Mouse (Mus musculus) limb, embryonic 10.5 days (tissue): ENCODE data around the gene Gm21190. TPM values are rescaled to one million over a fixed set of nuclear protein-coding genes. Genes with fewer than 3 reads are reported as not detected.
"Not testable (repeated sequence)": the region's sequence is repeated elsewhere in the genome, so short reads cannot be mapped to it uniquely, and the experiment has no call there.

Experiments used
- DNase-seq: peaks from one replicate; pipeline ENCODE4 v3.0.0-alpha.2; 2017; ENCODE audit warnings: low spot score
- H3K27ac ChIP-seq: fragments of 300-500 bp; sonication (generic); 2 replicates; pipeline ENCODE4 v1.5.1; 2016; ENCODE audit warnings: mild to moderate bottlenecking
- H3K27me3 ChIP-seq: fragments of 300-500 bp; sonication (generic); 2 replicates; pipeline ENCODE4 v1.6.1; 2016; ENCODE audit warnings: low read depth, mild to moderate bottlenecking; ENCODE audit not compliant: poor library complexity, severe bottlenecking
- H3K36me3 ChIP-seq: fragments of 300-500 bp; sonication (generic); 2 replicates; pipeline ENCODE4 v1.6.1; 2016; ENCODE audit warnings: mild to moderate bottlenecking, moderate library complexity
- H3K4me1 ChIP-seq: fragments of 300-500 bp; sonication (generic); 2 replicates; pipeline ENCODE4 v1.6.1; 2016
- H3K4me3 ChIP-seq: fragments of 300-500 bp; sonication (generic); 2 replicates; pipeline ENCODE4 v1.5.1; 2016; ENCODE audit warnings: mild to moderate bottlenecking, moderate library complexity
- H3K9me3 ChIP-seq: fragments of 300-500 bp; sonication (generic); replicated peaks from 2 replicates; pipeline ENCODE4 v1.6.1; 2016; ENCODE audit warnings: mild to moderate bottlenecking
- WGBS: fragments of 180-500 bp; shearing (Covaris S2); methylation state at CpG from one replicate; pipeline ENCODE4 v1.1.7; 2016; 5-methylcytosine and 5-hydroxymethylcytosine counted together
- polyA plus RNA-seq: library from polyadenylated mRNA; unstranded; fragments of >200 nt; fragmentation: Nextera tagmentation; extraction: Ambion mirVana; gene quantifications from 2 replicates; pipeline ENCODE4 v1.2.1, GENCODE M21; 2016

Gene Gm21190
- not detected in 2 replicates for polyA plus RNA-seq

DNA sequence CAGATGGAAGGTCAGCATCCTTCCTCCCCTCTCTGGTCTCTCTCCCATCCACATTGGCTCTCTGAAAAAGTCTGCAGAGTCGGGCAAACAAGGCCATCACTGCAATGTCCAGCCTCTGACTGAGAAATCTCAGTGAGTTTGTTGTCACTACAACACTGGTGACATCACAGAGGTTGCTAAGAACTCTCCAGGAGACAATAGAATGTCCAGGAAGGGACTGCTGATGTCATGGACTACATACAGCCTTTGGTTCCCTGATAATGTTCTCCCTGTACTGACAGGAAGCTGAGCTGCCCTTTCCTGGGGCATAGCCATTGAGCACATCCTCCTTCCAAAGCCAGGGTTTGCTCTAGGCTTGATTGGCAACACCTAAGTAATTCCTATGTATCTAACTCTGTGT is at the start of gene Gm21190:
TSS of gene Gm21190 (minus strand) at position 101 of the 400 bp plus-strand sequence.
- not testable (repeated sequence) for DNase-seq, H3K4me1 ChIP-seq, H3K36me3 ChIP-seq, H3K27me3 ChIP-seq, H3K4me3 ChIP-seq, H3K27ac ChIP-seq
- WGBS: 50% methylated on average over 1 of the region's 1 CpGs
- H3K9me3 ChIP-seq: peaks cover 17% of the 10 kb centered on the region

DNA sequence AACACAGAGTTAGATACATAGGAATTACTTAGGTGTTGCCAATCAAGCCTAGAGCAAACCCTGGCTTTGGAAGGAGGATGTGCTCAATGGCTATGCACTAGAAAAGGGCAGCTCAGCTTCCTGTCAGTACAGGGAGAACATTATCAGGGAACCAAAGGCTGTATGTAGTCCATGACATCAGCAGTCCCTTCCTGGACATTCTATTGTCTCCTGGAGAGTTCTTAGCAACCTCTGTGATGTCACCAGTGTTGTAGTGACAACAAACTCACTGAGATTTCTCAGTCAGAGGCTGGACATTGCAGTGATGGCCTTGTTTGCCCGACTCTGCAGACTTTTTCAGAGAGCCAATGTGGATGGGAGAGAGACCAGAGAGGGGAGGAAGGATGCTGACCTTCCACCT is 48.0 kb upstream of the Gm21190 start, which contains the start of gene Gm21083:
TSS of gene Gm21083 (plus strand) at position 301 of the 400 bp plus-strand sequence.
- H3K4me1 ChIP-seq, H3K27me3 ChIP-seq, DNase-seq, H3K4me3 ChIP-seq, H3K36me3 ChIP-seq, H3K9me3 ChIP-seq, H3K27ac ChIP-seq: not testable (repeated sequence)
- 50% methylated on average over 1 of the region's 1 CpGs for WGBS

DNA sequence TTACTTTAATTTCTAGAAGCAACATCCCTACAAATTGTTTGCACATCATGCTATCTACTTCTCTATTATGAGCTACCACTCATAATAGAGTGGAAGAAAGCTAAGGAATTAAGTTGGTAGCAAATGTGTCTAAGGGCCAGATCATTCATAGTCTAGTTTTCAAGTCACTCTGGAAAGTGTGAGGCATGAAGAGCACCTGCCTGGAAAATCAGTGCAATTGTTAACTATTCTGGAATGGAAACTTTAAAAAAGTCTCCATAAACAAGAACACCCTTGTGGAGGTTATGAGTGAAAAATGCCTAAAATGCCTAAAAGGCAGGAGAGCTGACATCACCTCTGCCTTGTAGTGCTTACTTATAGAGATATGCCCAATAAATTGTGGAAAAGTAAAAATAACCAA is 44.7 kb upstream of the Gm21190 start:
- H3K36me3 ChIP-seq, H3K9me3 ChIP-seq, H3K4me1 ChIP-seq, DNase-seq, H3K4me3 ChIP-seq, H3K27me3 ChIP-seq, H3K27ac ChIP-seq: not testable (repeated sequence)

DNA sequence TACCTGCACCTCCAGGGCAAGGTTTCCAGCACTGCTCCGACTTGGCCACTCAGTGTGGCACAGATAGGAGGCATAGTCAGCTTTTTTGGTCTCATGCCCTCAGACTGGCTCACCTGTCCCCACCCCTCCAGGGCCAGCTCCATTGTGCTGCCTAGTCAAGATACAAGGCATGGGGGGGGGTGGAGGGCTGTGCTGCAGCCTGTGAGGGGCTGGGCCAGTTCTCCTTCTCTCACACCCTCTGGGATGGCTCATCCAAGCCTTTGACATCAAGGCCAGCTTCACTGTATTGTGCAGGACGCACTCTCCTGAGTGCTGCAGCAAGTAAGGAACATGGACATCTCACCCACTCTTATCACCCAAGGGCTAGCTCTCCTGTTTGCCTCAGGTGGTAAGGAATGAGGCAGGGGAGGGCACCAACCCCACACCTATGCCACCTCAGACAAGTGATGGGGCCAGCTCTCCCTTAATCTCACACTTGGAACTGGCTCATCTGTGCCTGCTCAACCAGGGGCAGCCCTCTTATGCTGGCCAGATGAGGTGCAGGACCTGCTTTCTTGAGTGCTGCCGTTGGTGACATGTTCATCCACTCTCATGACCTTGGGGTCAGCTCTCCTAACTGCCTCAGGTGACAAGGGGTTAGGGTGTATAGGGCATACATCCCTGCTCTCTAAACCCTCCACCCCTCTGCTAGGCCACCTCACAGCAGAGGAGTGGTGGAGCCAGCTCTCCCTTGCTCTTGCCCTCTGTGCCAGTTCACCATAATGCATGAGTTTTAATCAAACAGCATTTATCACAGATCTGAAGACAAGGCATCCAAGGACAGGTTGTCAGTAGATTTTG is 32.6 kb upstream of the Gm21190 start:
- WGBS: 89% methylated on average over 3 of the region's 3 CpGs
- not testable (repeated sequence) for H3K4me3 ChIP-seq, DNase-seq, H3K36me3 ChIP-seq, H3K27ac ChIP-seq, H3K4me1 ChIP-seq, H3K27me3 ChIP-seq
- peaks cover 10% of the 10 kb centered on the region for H3K9me3 ChIP-seq

- not testable (repeated sequence) for H3K4me3 ChIP-seq, H3K36me3 ChIP-seq, H3K4me1 ChIP-seq, H3K27me3 ChIP-seq, DNase-seq, H3K27ac ChIP-seq
- 79% methylated on average over 1 of the region's 1 CpGs for WGBS
- peaks cover 10% of the 10 kb centered on the region for H3K9me3 ChIP-seq
Observed at GRCm38 (mm10) chr5:15558654-15559053, 29.6 kb upstream of the Gm21190 start.

GRCm38 (mm10) chr5:15549606-15550005 is 20.6 kb upstream of the Gm21190 start:
- 17% methylated on average over 3 of the region's 3 CpGs for whole genome bisulfite sequencing
- not testable (repeated sequence) for H3K4me3 ChIP-seq, H3K27me3 ChIP-seq, H3K9me3 ChIP-seq, DNase-seq, H3K4me1 ChIP-seq, H3K36me3 ChIP-seq, H3K27ac ChIP-seq

DNA sequence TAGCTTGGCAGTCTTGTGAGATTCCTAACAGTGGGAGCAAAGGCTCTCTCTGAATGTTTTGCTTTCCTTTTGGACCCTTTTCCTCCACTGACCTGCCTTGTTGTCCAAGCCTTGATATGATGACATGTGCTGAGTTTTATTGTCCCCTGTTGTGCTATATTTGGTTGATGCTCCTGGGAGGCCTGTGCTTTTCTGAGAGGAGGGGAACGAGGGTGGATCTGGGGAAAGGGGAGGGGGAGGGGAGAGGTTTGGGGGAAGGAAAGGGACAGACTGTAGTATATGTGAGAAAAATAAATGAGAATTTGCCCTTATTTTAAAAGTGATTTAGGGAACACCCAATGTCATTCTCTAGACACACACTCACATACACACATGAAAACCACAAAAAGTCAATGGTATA is 20.1 kb upstream of the Gm21190 start:
- peak; percentile 44 for DNase-seq
- H3K4me3 ChIP-seq, H3K36me3 ChIP-seq, H3K9me3 ChIP-seq, H3K27me3 ChIP-seq, H3K27ac ChIP-seq, H3K4me1 ChIP-seq: not testable (repeated sequence)
- 45% methylated on average over 1 of the region's 1 CpGs for whole genome bisulfite sequencing

GRCm38 (mm10) chr5:15548642-15549041 is 19.6 kb upstream of the Gm21190 start:
- not testable (repeated sequence) for DNase-seq, H3K27ac ChIP-seq, H3K36me3 ChIP-seq, H3K4me1 ChIP-seq, H3K9me3 ChIP-seq, H3K4me3 ChIP-seq, H3K27me3 ChIP-seq
- 83% methylated on average over 6 of the region's 6 CpGs for WGBS

GRCm38 (mm10) chr5:15522470-15522869 is 6.6 kb downstream of the Gm21190 start:
- peaks cover 13% of the 10 kb centered on the region for H3K9me3 ChIP-seq
- H3K4me1 ChIP-seq, H3K36me3 ChIP-seq, H3K4me3 ChIP-seq, H3K27ac ChIP-seq, H3K27me3 ChIP-seq, DNase-seq: not testable (repeated sequence)

DNA sequence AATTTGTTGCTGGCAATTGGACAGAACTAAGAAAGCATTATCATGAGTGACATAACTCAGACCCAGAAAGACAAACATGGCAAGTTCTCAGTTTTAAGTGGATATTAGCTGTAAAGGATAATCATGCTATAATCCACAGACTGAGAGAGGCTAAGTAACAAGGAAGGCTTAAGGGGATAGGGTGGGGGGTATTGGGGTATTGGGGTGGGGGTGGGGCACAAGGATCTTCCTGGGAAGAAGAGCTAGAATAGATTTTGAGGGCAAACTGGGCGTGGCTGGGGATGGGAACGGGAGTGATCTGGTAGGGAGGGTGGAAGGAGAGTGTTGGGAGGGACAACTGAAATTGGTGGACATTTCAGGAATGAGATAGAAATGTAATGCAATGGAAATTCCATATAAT is 7.0 kb downstream of the Gm21190 start:
- H3K36me3 ChIP-seq, H3K27me3 ChIP-seq, H3K27ac ChIP-seq, H3K4me3 ChIP-seq, DNase-seq, H3K4me1 ChIP-seq: not testable (repeated sequence)
- WGBS: 48% methylated on average over 2 of the region's 2 CpGs
- peaks cover 12% of the 10 kb centered on the region; the same call in 1 of the 2 replicates for H3K9me3 ChIP-seq

GRCm38 (mm10) chr5:15520418-15520817 is 8.6 kb downstream of the Gm21190 start:
- H3K9me3 ChIP-seq, H3K27me3 ChIP-seq, H3K4me1 ChIP-seq, H3K27ac ChIP-seq, DNase-seq, H3K36me3 ChIP-seq, H3K4me3 ChIP-seq: not testable (repeated sequence)
- 20% methylated on average over 5 of the region's 5 CpGs for WGBS

DNA sequence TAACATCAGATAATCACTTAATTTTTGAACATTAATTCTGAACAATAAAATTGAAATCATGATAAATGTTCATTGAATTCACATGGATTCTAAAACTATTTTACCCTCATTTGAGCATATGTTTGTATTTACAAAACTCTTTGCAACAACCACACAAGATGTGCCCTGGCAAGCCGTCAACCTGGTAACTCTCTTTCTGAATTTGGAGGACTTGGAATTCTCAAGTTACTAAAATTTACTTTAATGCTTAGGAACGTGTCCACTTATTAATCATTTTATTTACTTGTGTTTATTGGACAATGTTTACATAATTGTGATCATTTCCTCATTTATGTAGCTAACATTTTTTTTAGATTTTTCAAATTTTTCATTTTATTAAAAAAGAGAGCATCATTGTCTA is 11.9 kb downstream of the Gm21190 start:
- not testable (repeated sequence) for H3K27me3 ChIP-seq, H3K4me1 ChIP-seq, H3K4me3 ChIP-seq, DNase-seq, H3K36me3 ChIP-seq, H3K9me3 ChIP-seq, H3K27ac ChIP-seq
- 82% methylated on average over 2 of the region's 2 CpGs for WGBS

GRCm38 (mm10) chr5:15512236-15512635 is 16.8 kb downstream of the Gm21190 start:
- not testable (repeated sequence) for H3K27ac ChIP-seq, H3K36me3 ChIP-seq, H3K4me3 ChIP-seq, DNase-seq, H3K4me1 ChIP-seq, H3K27me3 ChIP-seq
- H3K9me3 ChIP-seq: peaks cover 19% of the 10 kb centered on the region
- 69% methylated on average over 3 of the region's 3 CpGs for WGBS

DNA sequence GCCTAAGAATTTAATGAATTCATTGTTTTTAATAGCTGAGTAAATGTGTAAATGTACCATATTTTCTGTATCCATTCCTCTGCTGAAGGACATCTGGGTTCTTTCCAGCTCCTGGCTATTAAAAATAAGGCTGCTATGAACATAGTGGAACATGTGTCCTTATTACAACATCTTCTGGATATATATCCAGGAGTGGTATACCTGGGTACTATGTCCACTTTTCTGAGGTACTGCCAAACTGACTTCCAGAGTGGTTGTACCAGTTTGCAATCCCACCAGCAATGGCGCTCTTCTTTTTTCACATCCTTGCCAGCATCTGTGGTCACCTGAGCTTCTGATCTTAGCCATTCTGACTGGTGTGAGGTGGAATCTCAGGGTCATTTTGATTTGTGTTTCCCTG is 19.1 kb downstream of the Gm21190 start:
- 83% methylated on average over 1 of the region's 1 CpGs for WGBS
- peaks cover 22% of the 10 kb centered on the region for H3K9me3 ChIP-seq
- not testable (repeated sequence) for DNase-seq, H3K4me1 ChIP-seq, H3K27ac ChIP-seq, H3K36me3 ChIP-seq, H3K4me3 ChIP-seq, H3K27me3 ChIP-seq
